Mouse (Mus musculus) testis, adult 2 months (tissue): ENCODE measurements around the gene Hyal2. TPM values are rescaled to one million over a fixed set of nuclear protein-coding genes. Genes with fewer than 3 reads are reported as not detected.

ENCODE experiments used
- H3K27ac ChIP-seq: fragments of 200-500 bp; 2 replicates; pipeline ENCODE4 v1.5.1; 2012; ENCODE audit warnings: low read depth, low read length; ENCODE audit not compliant: control insufficient read depth, insufficient read depth
- H3K27me3 ChIP-seq: fragments of 200-500 bp; 2 replicates; pipeline ENCODE4 v1.6.1; 2012; ENCODE audit warnings: mild to moderate bottlenecking, low read length, moderate library complexity; ENCODE audit not compliant: control insufficient read depth, insufficient read depth
- H3K36me3 ChIP-seq: fragments of 200-500 bp; 2 replicates; pipeline ENCODE4 v1.6.1; 2012; ENCODE audit warnings: mild to moderate bottlenecking, low read length; ENCODE audit not compliant: control insufficient read depth, insufficient read depth
- H3K4me1 ChIP-seq: fragments of 200-500 bp; 2 replicates; pipeline ENCODE4 v1.6.1; 2012; ENCODE audit warnings: low read length; ENCODE audit not compliant: control insufficient read depth, insufficient read depth
- H3K4me3 ChIP-seq: fragments of 200-500 bp; 2 replicates; pipeline ENCODE4 v1.5.1; 2012; ENCODE audit warnings: low read depth, mild to moderate bottlenecking, low read length, moderate library complexity, mixed read lengths; ENCODE audit not compliant: control insufficient read depth
- CTCF ChIP-seq: fragments of 200-500 bp; IDR thresholded peaks from 2 replicates; pipeline ENCODE4 v1.5.1; 2012; ENCODE audit warnings: low read depth, mild to moderate bottlenecking, inconsistent platforms, low read length, moderate library complexity; ENCODE audit not compliant: control insufficient read depth, insufficient read depth, insufficient replicate concordance
- POLR2A ChIP-seq: fragments of 200-500 bp; IDR thresholded peaks from 2 replicates; pipeline ENCODE4 v1.6.1; 2012; ENCODE audit warnings: low read depth, mild to moderate bottlenecking, inconsistent platforms, low read length, moderate library complexity; ENCODE audit not compliant: control insufficient read depth
- polyA plus RNA-seq: library from polyadenylated mRNA; depleted of rRNA; stranded (reverse); fragments of >200 nt; gene quantifications from 2 replicates; pipeline ENCODE4 v1.2.3, GENCODE M21; 2012

The Hyal2 gene
- polyA plus RNA-seq, 1 experiment, result 6.4 TPM

DNA sequence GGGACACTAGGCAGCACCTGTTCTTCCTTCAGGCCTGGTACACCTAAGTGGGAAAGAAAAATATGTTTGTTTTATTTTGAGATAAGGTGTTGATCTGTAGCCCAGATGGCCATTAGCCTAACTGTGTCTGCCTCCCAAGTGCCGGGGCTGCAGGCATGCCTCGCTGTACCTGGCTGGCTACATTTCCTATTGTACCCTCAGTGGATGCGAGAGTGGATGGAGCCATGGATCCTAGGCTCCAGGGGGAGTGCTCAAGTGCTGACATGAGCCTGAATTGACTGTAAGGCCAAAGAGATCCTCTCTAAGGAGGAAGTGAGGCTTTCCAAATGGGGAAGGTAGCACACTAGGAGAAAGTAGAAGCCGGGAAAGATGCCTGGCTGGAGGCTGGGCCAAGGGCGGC lies 19.8 kb upstream of the Hyal2 start:
- Histone ChIP-seq H3K36me3 (peaks cover 2% of the 10 kb centered on the region), H3K4me3 (peak overlapping the region; percentile 88)

DNA sequence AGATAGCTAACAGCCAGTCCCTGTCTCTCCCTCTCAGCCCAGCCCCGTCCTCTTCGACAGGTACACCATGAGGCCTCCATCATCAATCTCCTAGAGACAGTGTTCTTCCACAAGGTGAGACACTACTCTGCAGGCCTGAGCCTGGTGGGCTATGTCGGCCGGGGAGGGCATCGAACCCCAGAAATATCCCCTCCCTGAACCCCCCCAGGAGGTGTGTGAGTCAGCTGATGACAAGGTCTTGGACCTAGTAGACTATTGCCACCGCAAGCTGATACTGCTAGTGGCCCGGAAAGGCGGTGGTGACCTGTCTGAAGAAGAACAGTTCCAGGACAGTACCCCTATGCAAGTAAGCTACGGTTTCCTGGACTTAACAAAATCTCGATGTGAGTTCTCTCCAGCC lies 18.9 kb upstream of the Hyal2 start:
- H3K27ac ChIP-seq, result peak overlapping the region; percentile 5; the same call in 1 of the 2 replicates
- peaks cover 18% of the 10 kb centered on the region for H3K4me1 ChIP-seq
- TF ChIP-seq CTCF, result no peak
- no peak for TF ChIP-seq POLR2A
- H3K4me3 ChIP-seq, result peak overlapping the region; percentile 88
- H3K27me3 ChIP-seq, result no peaks in the 10 kb centered on the region
- peaks cover 2% of the 10 kb centered on the region for H3K36me3 ChIP-seq

More for the DNA sequence above, 19.8 kb upstream of the Hyal2 start:
- Histone ChIP-seq H3K27me3 (no peaks in the 10 kb centered on the region), H3K27ac (peak overlapping the region; percentile 97), H3K4me1 (peaks cover 13% of the 10 kb centered on the region)
- TF ChIP-seq POLR2A, result no peak
- no peak for TF ChIP-seq CTCF

DNA sequence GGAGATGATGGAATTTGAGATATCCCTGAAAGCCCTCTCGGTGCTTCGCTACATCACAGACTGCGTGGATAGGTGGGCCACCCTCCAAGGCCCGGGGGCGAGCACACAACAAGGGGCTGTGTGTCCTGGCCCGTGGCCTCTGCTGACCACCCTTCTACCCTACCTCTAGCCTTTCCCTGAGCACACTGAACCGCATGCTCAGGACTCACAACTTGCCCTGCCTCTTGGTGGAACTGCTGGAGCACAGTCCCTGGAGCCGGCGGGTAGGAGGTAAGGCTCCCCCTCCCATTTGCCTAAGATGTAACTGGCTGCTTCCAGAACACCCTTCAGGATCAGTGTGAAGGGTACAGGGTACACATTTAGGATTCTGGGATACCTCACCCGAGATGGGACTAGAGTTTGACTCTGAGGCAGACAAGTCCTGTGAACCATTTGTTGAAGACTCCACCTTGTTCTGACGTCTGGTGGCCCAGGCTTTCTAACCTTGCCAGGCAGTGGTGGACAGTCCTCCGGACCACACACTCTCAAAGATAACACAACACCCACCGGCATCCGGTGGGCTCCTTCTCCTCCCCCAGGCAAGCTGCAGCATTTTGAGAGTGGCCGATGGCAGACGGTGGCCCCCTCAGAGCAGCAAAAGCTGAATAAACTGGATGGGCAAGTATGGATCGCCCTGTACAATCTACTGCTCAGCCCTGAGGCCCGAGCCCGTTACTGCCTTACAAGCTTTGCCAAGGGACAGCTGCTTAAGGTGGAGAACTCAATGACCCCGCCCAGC lies 18.3 kb upstream of the Hyal2 start:
- peak overlapping the region; percentile 12; the same call in 1 of the 2 replicates for H3K27ac ChIP-seq
- peaks cover 18% of the 10 kb centered on the region for H3K4me1 ChIP-seq
- H3K4me3 ChIP-seq, result peak overlapping the region; percentile 88

DNA sequence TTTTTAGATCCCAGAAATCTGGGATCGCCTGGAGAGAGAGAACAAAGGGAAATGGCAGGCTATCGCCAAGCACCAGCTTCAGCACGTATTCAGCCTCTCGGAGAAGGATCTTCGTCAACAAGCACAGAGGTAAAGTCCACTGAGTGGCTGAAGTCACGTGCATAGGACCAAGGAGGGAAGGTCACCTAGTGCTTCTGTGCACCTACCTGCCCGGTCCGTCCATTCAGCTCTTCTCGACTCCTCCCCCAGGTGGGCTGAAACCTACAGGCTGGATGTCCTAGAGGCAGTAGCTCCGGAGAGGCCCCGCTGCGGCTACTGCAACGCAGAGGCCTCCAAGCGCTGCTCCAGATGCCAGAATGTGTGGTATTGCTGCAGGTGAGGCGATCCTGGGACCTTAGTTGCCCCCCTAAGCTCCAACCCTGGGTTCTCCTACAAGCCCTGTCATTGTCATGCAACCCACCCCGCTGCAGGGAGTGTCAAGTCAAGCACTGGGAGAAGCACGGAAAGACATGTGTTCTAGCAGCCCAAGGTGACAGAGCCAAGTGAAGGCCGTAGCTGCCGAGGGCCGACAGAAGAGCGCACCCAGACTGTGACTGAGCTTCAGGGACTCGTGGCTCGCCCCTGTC lies 17.1 kb upstream of the Hyal2 start:
- TF ChIP-seq POLR2A, result no peak
- Histone ChIP-seq H3K27me3 (no peaks in the 10 kb centered on the region), H3K36me3 (peaks cover 2% of the 10 kb centered on the region), H3K4me1 (peaks cover 18% of the 10 kb centered on the region), H3K4me3 (peak overlapping the region; percentile 88), H3K27ac (peak overlapping the region; percentile 26)

More for the DNA sequence above, 18.3 kb upstream of the Hyal2 start:
- no peak for TF ChIP-seq CTCF
- TF ChIP-seq POLR2A, result peak; percentile 35; the same call in 1 of the 2 replicates
- Histone ChIP-seq H3K27me3 (no peaks in the 10 kb centered on the region), H3K36me3 (peaks cover 2% of the 10 kb centered on the region)

DNA sequence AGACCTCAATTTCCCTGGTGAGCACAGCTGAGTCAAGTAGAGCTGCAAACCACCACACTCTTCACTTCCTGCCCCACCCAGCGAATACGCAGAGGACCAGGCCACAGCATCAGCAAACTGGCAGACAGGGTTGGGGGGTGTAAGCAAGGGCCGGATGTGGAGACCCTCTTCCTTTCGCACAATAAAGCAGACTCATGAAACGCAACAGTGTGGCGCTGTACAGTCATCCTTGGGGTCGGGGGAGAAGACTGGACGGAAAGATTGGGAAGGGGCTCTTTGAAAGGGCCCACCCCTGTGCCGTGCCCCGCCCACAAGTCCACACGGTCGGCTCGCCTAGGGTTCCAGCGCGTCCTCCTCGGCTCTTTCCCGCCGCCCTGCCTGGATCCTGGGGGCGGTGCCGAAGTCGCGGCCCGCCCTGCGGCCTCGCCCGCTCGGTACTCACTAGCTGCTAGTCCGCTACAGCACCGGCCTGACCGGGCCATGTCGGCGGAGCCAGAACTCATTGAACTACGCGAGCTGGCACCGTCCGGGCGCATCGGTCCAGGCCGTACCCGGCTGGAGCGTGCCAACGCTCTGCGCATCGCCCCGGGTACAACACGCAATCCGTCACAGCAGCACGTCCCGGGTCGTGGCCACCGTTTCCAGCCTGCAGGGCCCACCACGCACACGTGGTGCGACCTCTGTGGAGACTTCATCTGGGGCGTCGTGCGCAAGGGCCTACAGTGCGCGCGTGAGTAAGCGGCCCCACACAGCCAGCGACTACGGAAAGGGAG lies 16.4 kb upstream of the Hyal2 start, which contains the start of gene Rassf1:
Rassf1 (plus strand) TSS at position 439 of the 773 bp plus-strand sequence.
- Histone ChIP-seq H3K4me3 (peak within 1 kb of the TSS; percentile 88), H3K27ac (peak within 1 kb of the TSS; percentile 73), H3K4me1 (peaks cover 18% of the 10 kb centered on the region), H3K27me3 (no peaks in the 10 kb centered on the region), H3K36me3 (peaks cover 2% of the 10 kb centered on the region)
- peak; percentile 25; the same call in 1 of the 2 replicates for TF ChIP-seq POLR2A
- TF ChIP-seq CTCF, result no peak

DNA sequence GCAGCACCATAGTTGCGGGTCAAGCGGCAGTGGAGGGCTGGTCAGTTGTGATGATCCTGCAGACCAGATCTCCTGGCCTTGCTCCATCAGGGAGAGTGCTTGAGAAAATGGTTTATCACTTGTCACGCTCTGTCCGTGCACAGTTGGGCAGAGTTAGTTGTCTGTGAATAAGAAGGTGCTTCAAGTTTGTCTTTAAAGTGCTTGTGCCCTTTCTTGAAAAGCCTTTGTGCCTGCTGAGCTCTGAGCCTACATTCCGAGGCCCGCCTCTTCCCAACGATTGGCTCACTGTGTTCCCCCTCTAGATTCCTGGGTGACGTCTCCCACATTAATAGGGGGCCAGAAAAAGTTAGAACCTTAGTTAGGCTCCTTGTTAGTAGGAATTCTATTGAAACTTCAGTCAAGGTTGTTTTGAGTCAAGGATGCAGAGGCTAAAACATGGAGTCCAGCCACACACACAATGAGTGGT lies 15.8 kb upstream of the Hyal2 start:
- H3K36me3 ChIP-seq, result peaks cover 2% of the 10 kb centered on the region
- TF ChIP-seq POLR2A (no peak; the same call in 1 of the 2 replicates), CTCF (no peak)
- H3K27ac ChIP-seq, result peak overlapping the region; percentile 73
- peak overlapping the region; percentile 88 for H3K4me3 ChIP-seq
- peaks cover 13% of the 10 kb centered on the region for H3K4me1 ChIP-seq
- no peaks in the 10 kb centered on the region for H3K27me3 ChIP-seq

DNA sequence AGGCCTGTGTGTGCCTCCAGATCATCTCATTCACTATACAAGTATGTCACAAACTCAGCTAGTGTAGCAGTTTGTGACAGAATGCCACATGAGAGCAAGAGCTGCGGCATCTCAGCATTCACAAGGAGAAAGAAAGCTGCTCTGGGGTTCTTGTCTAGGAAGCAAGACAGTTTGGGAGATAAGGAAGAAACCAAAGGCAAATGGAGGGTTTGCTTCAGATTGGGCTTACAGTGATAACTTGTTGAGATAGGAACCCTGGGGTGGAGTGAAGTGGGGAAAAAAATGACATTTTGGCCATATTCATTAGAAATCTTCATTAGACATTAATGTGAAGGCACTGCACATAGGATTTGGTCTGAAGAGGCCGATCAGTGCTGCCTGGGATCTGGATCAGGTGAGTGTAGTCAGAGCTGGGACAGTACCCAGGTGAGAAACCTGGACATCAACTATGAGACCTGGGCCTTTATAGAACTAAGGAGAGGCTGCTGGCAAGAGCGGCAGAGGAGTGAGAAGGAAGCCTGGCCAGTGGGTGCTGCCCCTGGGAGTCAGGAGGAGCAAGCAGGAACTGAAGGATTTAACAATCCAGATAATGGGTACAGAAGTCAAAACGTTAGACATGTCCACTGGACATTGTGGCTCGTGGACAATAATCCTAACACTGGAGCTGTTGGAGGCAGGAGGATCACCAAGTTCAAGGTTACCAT lies 14.9 kb upstream of the Hyal2 start:
- Histone ChIP-seq H3K27ac (peak overlapping the region; percentile 76), H3K4me3 (peak overlapping the region; percentile 88), H3K27me3 (no peaks in the 10 kb centered on the region), H3K36me3 (peaks cover 2% of the 10 kb centered on the region), H3K4me1 (peaks cover 10% of the 10 kb centered on the region)
- no peak for TF ChIP-seq CTCF
- no peak for TF ChIP-seq POLR2A
